Mouse (Mus musculus) midbrain, embryonic 16.5 days (tissue): ENCODE results near the gene Rnf43. TPM values are rescaled to one million over a fixed set of nuclear protein-coding genes. Genes with fewer than 3 reads are reported as not detected.

Experiments used
- ATAC-seq: fragments of 200-750 bp; cut with Nextera tagmentation; 2 replicates; pipeline ENCODE4 v1.8.0; 2017; ENCODE audit warnings: moderate TSS enrichment
- H3K27ac ChIP-seq: fragments of 300-500 bp; sonication (generic); 2 replicates; pipeline ENCODE4 v1.5.1; 2014; ENCODE audit warnings: mild to moderate bottlenecking, low read length, mixed read lengths
- H3K27me3 ChIP-seq: fragments of 300-500 bp; sonication (generic); 2 replicates; pipeline ENCODE4 v1.6.1; 2014; ENCODE audit warnings: low read depth, low read length, mixed read lengths; ENCODE audit not compliant: control insufficient read depth, insufficient read depth
- H3K36me3 ChIP-seq: fragments of 300-500 bp; sonication (generic); 2 replicates; pipeline ENCODE4 v1.6.1; 2014; ENCODE audit warnings: mild to moderate bottlenecking, low read length, moderate library complexity, mixed read lengths; ENCODE audit not compliant: control insufficient read depth, insufficient read depth
- H3K4me1 ChIP-seq: fragments of 300-500 bp; sonication (generic); 2 replicates; pipeline ENCODE4 v1.6.1; 2014; ENCODE audit warnings: mild to moderate bottlenecking, low read length, mixed read lengths; ENCODE audit not compliant: control insufficient read depth, insufficient read depth
- H3K4me2 ChIP-seq: fragments of 300-500 bp; sonication (generic); 2 replicates; pipeline ENCODE4 v1.6.1; 2014; ENCODE audit warnings: mild to moderate bottlenecking, low read length, mixed read lengths
- H3K4me3 ChIP-seq: fragments of 300-500 bp; sonication (generic); 2 replicates; pipeline ENCODE4 v1.5.1; 2014; ENCODE audit warnings: low read depth, mild to moderate bottlenecking, low read length, moderate library complexity, mixed read lengths
- H3K9ac ChIP-seq: fragments of 300-500 bp; sonication (generic); 2 replicates; pipeline ENCODE4 v1.6.1; 2014; ENCODE audit warnings: low read depth, low read length, mixed read lengths
- H3K9me3 ChIP-seq: fragments of 300-500 bp; sonication (generic); replicated peaks from 2 replicates; pipeline ENCODE4 v1.6.1; 2014; ENCODE audit warnings: mild to moderate bottlenecking, low read length, mixed read lengths; ENCODE audit not compliant: control insufficient read depth, poor library complexity, severe bottlenecking
- WGBS: fragments of 180-500 bp; shearing (Covaris S2); extraction: QIAGEN DNeasy Blood & Tissue Kit; methylation state at CpG from one replicate; pipeline ENCODE4 v1.1.7; 2014; 5-methylcytosine and 5-hydroxymethylcytosine counted together
- polyA plus RNA-seq: library from polyadenylated mRNA; unstranded; fragments of >200 nt; fragmentation: Nextera tagmentation; extraction: Ambion mirVana; gene quantifications from 2 replicates; pipeline ENCODE4 v1.2.1, GENCODE M21; 2015

Rnf43 gene
- polyA plus RNA-seq, 1 experiment from 2014 or later = 0.68 TPM

- Histone ChIP-seq H3K9me3 (no peaks in the 10 kb centered on the region), H3K36me3 (no peaks in the 10 kb centered on the region; the same call in 1 of the 2 replicates), H3K27me3 (no peaks in the 10 kb centered on the region), H3K4me2 (no peak overlapping the region), H3K4me3 (no peak overlapping the region), H3K9ac (no peak overlapping the region), H3K4me1 (no peaks in the 10 kb centered on the region), H3K27ac (no peak overlapping the region)
- ATAC-seq = no peak
- 87% methylated on average over 11 of the region's 11 CpGs for WGBS
Measured at GRCm38 (mm10) chr11:87750043-87750421, 87.5 kb downstream of the Rnf43 start.

GRCm38 (mm10) chr11:87750521-87750920, 88.0 kb downstream of the Rnf43 start:
- no peak for ATAC-seq

GRCm38 (mm10) chr11:87751031-87751430, 88.5 kb downstream of the Rnf43 start:
- ATAC-seq = no peak
- Histone ChIP-seq H3K27me3 (no peaks in the 10 kb centered on the region), H3K36me3 (no peaks in the 10 kb centered on the region), H3K4me1 (no peaks in the 10 kb centered on the region), H3K4me3 (no peak overlapping the region), H3K9me3 (no peaks in the 10 kb centered on the region), H3K4me2 (no peak overlapping the region), H3K27ac (no peak overlapping the region), H3K9ac (no peak overlapping the region)
- WGBS = 83% methylated on average over 8 of the region's 8 CpGs

More at GRCm38 (mm10) chr11:87750521-87750920, 88.0 kb downstream of the Rnf43 start:
- H3K36me3 ChIP-seq = no peaks in the 10 kb centered on the region
- no peak overlapping the region for H3K27ac ChIP-seq
- H3K4me1 ChIP-seq = no peaks in the 10 kb centered on the region
- no peak overlapping the region for H3K4me3 ChIP-seq
- 82% methylated on average over 3 of the region's 3 CpGs for WGBS
- no peak overlapping the region for H3K4me2 ChIP-seq
- H3K9ac ChIP-seq = no peak overlapping the region
- no peaks in the 10 kb centered on the region for H3K9me3 ChIP-seq
- H3K27me3 ChIP-seq = no peaks in the 10 kb centered on the region

- H3K9me3 ChIP-seq = no peaks in the 10 kb centered on the region
- H3K4me1 ChIP-seq = no peaks in the 10 kb centered on the region
- H3K27me3 ChIP-seq = no peaks in the 10 kb centered on the region
- H3K27ac ChIP-seq = no peak overlapping the region
- no peak overlapping the region for H3K9ac ChIP-seq
- no peaks in the 10 kb centered on the region for H3K36me3 ChIP-seq
- no peak overlapping the region for H3K4me3 ChIP-seq
- WGBS = 66% methylated on average over 4 of the region's 4 CpGs
- H3K4me2 ChIP-seq = no peak overlapping the region
- ATAC-seq = no peak
Measured at GRCm38 (mm10) chr11:87751491-87751966, 89.0 kb downstream of the Rnf43 start.

- no peak for ATAC-seq
- Histone ChIP-seq H3K4me2 (no peak overlapping the region), H3K9me3 (no peaks in the 10 kb centered on the region), H3K4me1 (no peaks in the 10 kb centered on the region), H3K27ac (no peak overlapping the region), H3K27me3 (no peaks in the 10 kb centered on the region), H3K4me3 (no peak overlapping the region), H3K36me3 (no peaks in the 10 kb centered on the region), H3K9ac (no peak overlapping the region)
- WGBS = 81% methylated on average over 1 of the region's 1 CpGs
Measured at GRCm38 (mm10) chr11:87752307-87752706, 89.8 kb downstream of the Rnf43 start.

- Histone ChIP-seq H3K9me3 (no peaks in the 10 kb centered on the region), H3K36me3 (no peaks in the 10 kb centered on the region), H3K4me2 (no peak overlapping the region), H3K27ac (no peak overlapping the region), H3K4me1 (no peaks in the 10 kb centered on the region), H3K4me3 (no peak overlapping the region), H3K9ac (no peak overlapping the region), H3K27me3 (no peaks in the 10 kb centered on the region)
- 83% methylated on average over 8 of the region's 8 CpGs for WGBS
- no peak for ATAC-seq
Measured at GRCm38 (mm10) chr11:87753255-87753654, 90.7 kb downstream of the Rnf43 start.

GRCm38 (mm10) chr11:87753891-87754501, 91.5 kb downstream of the Rnf43 start:
- Histone ChIP-seq H3K27me3 (no peaks in the 10 kb centered on the region), H3K9me3 (no peaks in the 10 kb centered on the region), H3K9ac (no peak overlapping the region), H3K4me2 (no peak overlapping the region), H3K27ac (no peak overlapping the region), H3K4me3 (no peak overlapping the region), H3K36me3 (no peaks in the 10 kb centered on the region), H3K4me1 (no peaks in the 10 kb centered on the region)
- no peak for ATAC-seq
- WGBS = 90% methylated on average over 5 of the region's 5 CpGs

GRCm38 (mm10) chr11:87754603-87755002, 92.1 kb downstream of the Rnf43 start:
- H3K9me3 ChIP-seq = no peaks in the 10 kb centered on the region
- no peak for ATAC-seq
- no peak overlapping the region for H3K4me3 ChIP-seq
- no peak overlapping the region for H3K27ac ChIP-seq
- H3K27me3 ChIP-seq = no peaks in the 10 kb centered on the region
- WGBS = 77% methylated on average over 5 of the region's 5 CpGs
- no peak overlapping the region for H3K4me2 ChIP-seq
- H3K4me1 ChIP-seq = peaks cover 2% of the 10 kb centered on the region
- H3K36me3 ChIP-seq = no peaks in the 10 kb centered on the region
- H3K9ac ChIP-seq = no peak overlapping the region

GRCm38 (mm10) chr11:87755360-87756017, 93.0 kb downstream of the Rnf43 start:
- Histone ChIP-seq H3K36me3 (no peaks in the 10 kb centered on the region), H3K27ac (no peak overlapping the region), H3K4me2 (no peak overlapping the region), H3K9me3 (no peaks in the 10 kb centered on the region), H3K9ac (no peak overlapping the region), H3K27me3 (no peaks in the 10 kb centered on the region), H3K4me3 (no peak overlapping the region), H3K4me1 (peaks cover 7% of the 10 kb centered on the region)
- 80% methylated on average over 17 of the region's 17 CpGs for WGBS
- no peak for ATAC-seq
